ENCODE assay signal across 8 mouse cellular contexts in genomic region chr7:13038621-13039169, GRCm38 (mm10). TPM values are rescaled to one million over a fixed set of nuclear protein-coding genes. Genes with fewer than 3 reads are reported as not detected.
DNase-seq lines count a peak whose midpoint lies in the region; ATAC-seq and TF ChIP-seq lines count a peak whose summit lies in the region.

No protein-coding gene starts in this region.

- 1% methylated on average over 15 of the region's 15 CpGs for WGBS in cerebellum, adult 2 months
- WGBS in limb, embryonic 14.5 days = 21% methylated on average over 15 of the region's 15 CpGs
- WGBS in neural tube, embryonic 12.5 days = 24% methylated on average over 15 of the region's 15 CpGs

- peak overlapping the region; percentile 82 for H3K9ac ChIP-seq in limb, embryonic 14.5 days (ENCODE audit: low read depth, low read length, severe bottlenecking)
- peak overlapping the region; percentile 93 for H3K9ac ChIP-seq in neural tube, embryonic 12.5 days

- H3K27me3 ChIP-seq in cerebellum, adult 2 months (ENCODE audit: control insufficient read depth, insufficient read depth, low read length) = no peaks in the 10 kb centered on the region
- peaks cover 16% of the 10 kb centered on the region for H3K27me3 ChIP-seq in limb, embryonic 14.5 days (ENCODE audit: control insufficient read depth, insufficient read depth, low read length)
- H3K27me3 ChIP-seq in neural tube, embryonic 12.5 days (replicated peaks) = peaks cover 26% of the 10 kb centered on the region

- peaks cover 16% of the 10 kb centered on the region for H3K4me1 ChIP-seq in cerebellum, adult 2 months (ENCODE audit: control insufficient read depth, insufficient read depth, low read length)
- H3K4me1 ChIP-seq in limb, embryonic 14.5 days (ENCODE audit: control insufficient read depth, insufficient read depth, low read length) = peaks cover 23% of the 10 kb centered on the region
- H3K4me1 ChIP-seq in neural tube, embryonic 12.5 days = peaks cover 34% of the 10 kb centered on the region

- peak; percentile 17 to 38; a peak in 3 of 4 replicates for ATAC-seq in hematopoietic stem cell, adult 5-6 weeks (replicated peaks in 1 of 2; ENCODE audit: insufficient read depth in 1 of 2, low FRiP score in 2 of 2, low TSS enrichment in 1 of 2, low read depth in 1 of 2, poor library complexity in 2 of 2, severe bottlenecking in 2 of 2)
- ATAC-seq in limb, embryonic 14.5 days (ENCODE audit: low FRiP score, low read depth) = no peak
- no peak for ATAC-seq in neural tube, embryonic 12.5 days (ENCODE audit: low FRiP score, low read depth)

- no peak for DNase-seq in cerebellum, adult 2 months
- DNase-seq in cerebellum, adult 9-10 months = no peak
- DNase-seq in NIH3T3 (ENCODE audit: low read depth) = peak; percentile 79
- DNase-seq in limb, embryonic 14.5 days (ENCODE audit: low spot score) = peak; percentile 32
- no peak for DNase-seq in urinary bladder, postnatal 25 days (ENCODE audit: low spot score)
- no peak for DNase-seq in embryo, embryonic 10.5 days (ENCODE audit: low spot score)

- TF ChIP-seq POLR2A in cerebellum, adult 2 months (IDR thresholded peaks at IDR 0.05; ENCODE audit: borderline replicate concordance, insufficient read depth, low read length) = no peak
- TF ChIP-seq POLR2A in limb, embryonic 14.5 days (IDR thresholded peaks at IDR 0.05; ENCODE audit: borderline replicate concordance, extremely low read depth, insufficient read depth, insufficient read length) = no peak

- H3K4me2 ChIP-seq in limb, embryonic 14.5 days (replicated peaks; ENCODE audit: low read depth, low read length, severe bottlenecking) = peak overlapping the region; percentile 79
- peak overlapping the region; percentile 88 for H3K4me2 ChIP-seq in neural tube, embryonic 12.5 days (replicated peaks)

- peaks cover 20% of the 10 kb centered on the region for H3K36me3 ChIP-seq in limb, embryonic 14.5 days (ENCODE audit: control insufficient read depth, insufficient read depth, low read length)
- peaks cover 16% of the 10 kb centered on the region for H3K36me3 ChIP-seq in neural tube, embryonic 12.5 days

- no peaks in the 10 kb centered on the region for H3K9me3 ChIP-seq in limb, embryonic 14.5 days (ENCODE audit: control insufficient read depth, low read length)
- no peaks in the 10 kb centered on the region for H3K9me3 ChIP-seq in neural tube, embryonic 12.5 days

- peak overlapping the region; percentile 88 for H3K4me3 ChIP-seq in cerebellum, adult 2 months (replicated peaks; ENCODE audit: insufficient read depth, low read depth, low read length)
- peak overlapping the region; percentile 59 for H3K4me3 ChIP-seq in limb, embryonic 14.5 days (replicated peaks; ENCODE audit: low read length)
- H3K4me3 ChIP-seq in neural tube, embryonic 12.5 days = peak overlapping the region; percentile 78

- TF ChIP-seq CTCF in cerebellum, adult 2 months (IDR thresholded peaks at IDR 0.05; ENCODE audit: borderline replicate concordance, insufficient read depth, low read depth, low read length) = no peak

- peak overlapping the region; percentile 99 for H3K27ac ChIP-seq in cerebellum, adult 2 months (ENCODE audit: insufficient read depth, low read length)
- peak overlapping the region; percentile 98 for H3K27ac ChIP-seq in limb, embryonic 14.5 days (replicated peaks; ENCODE audit: low read depth, low read length)
- H3K27ac ChIP-seq in neural tube, embryonic 12.5 days = peak overlapping the region; percentile 99; the same call in 1 of the 2 replicates

RNA-seq across cellular contexts. Expression of gene Ube2m, which starts 0.6 kb away (rescaled TPM):
- 376 and 405 TPM in 2 replicates for polyA plus RNA-seq in cerebellum, adult 2 months (2012; rRNA removed)
- total RNA-seq in hematopoietic stem cell, adult 5-6 weeks (2017) = 124 and 146 TPM in 2 replicates
- polyA plus RNA-seq in limb, embryonic 14.5 days (2012; rRNA removed) = 294 and 308 TPM in 2 replicates
- 159 and 165 TPM in 2 replicates for polyA plus RNA-seq in limb, embryonic 14.5 days (2014; fragmentation: Nextera tagmentation; extraction: Ambion mirVana)
- polyA plus RNA-seq in neural tube, embryonic 12.5 days (2016; fragmentation: Nextera tagmentation; extraction: Ambion mirVana) = 206 and 215 TPM in 2 replicates

RNA-seq across cellular contexts. Expression of gene Chmp2a, which starts 4.1 kb away (rescaled TPM):
- 258 and 264 TPM in 2 replicates for polyA plus RNA-seq in cerebellum, adult 2 months (2012; rRNA removed)
- 165 and 183 TPM in 2 replicates for total RNA-seq in hematopoietic stem cell, adult 5-6 weeks (2017)
- 97.3 and 151 TPM in 2 replicates for polyA plus RNA-seq in limb, embryonic 14.5 days (2012; rRNA removed)
- polyA plus RNA-seq in limb, embryonic 14.5 days (2014; fragmentation: Nextera tagmentation; extraction: Ambion mirVana) = 164 TPM in 2 replicates
- polyA plus RNA-seq in neural tube, embryonic 12.5 days (2016; fragmentation: Nextera tagmentation; extraction: Ambion mirVana) = 150 and 151 TPM in 2 replicates

RNA-seq across cellular contexts. Expression of gene Mzf1, which starts 15.9 kb away (rescaled TPM):
- 4.6 TPM in 2 replicates for polyA plus RNA-seq in cerebellum, adult 2 months (2012; rRNA removed)
- 0.81 and 1.2 TPM in 2 replicates for total RNA-seq in hematopoietic stem cell, adult 5-6 weeks (2017)
- polyA plus RNA-seq in limb, embryonic 14.5 days (2012; rRNA removed) = 5.3 and 7.1 TPM in 2 replicates
- 1.9 and 2.5 TPM in 2 replicates for polyA plus RNA-seq in limb, embryonic 14.5 days (2014; fragmentation: Nextera tagmentation; extraction: Ambion mirVana)
- polyA plus RNA-seq in neural tube, embryonic 12.5 days (2016; fragmentation: Nextera tagmentation; extraction: Ambion mirVana) = 4.8 and 4.9 TPM in 2 replicates

RNA-seq across cellular contexts. Expression of gene Zbtb45, which starts 28.9 kb away (rescaled TPM):
- polyA plus RNA-seq in cerebellum, adult 2 months (2012; rRNA removed) = 31.9 and 33.5 TPM in 2 replicates
- total RNA-seq in hematopoietic stem cell, adult 5-6 weeks (2017) = 5.4 and 6.9 TPM in 2 replicates
- polyA plus RNA-seq in limb, embryonic 14.5 days (2012; rRNA removed) = 29.3 and 46.7 TPM in 2 replicates
- polyA plus RNA-seq in limb, embryonic 14.5 days (2014; fragmentation: Nextera tagmentation; extraction: Ambion mirVana) = 25.5 and 25.8 TPM in 2 replicates
- 31.8 and 39.9 TPM in 2 replicates for polyA plus RNA-seq in neural tube, embryonic 12.5 days (2016; fragmentation: Nextera tagmentation; extraction: Ambion mirVana)

RNA-seq across cellular contexts. Expression of gene Trim28, which starts 39.8 kb away (rescaled TPM):
- polyA plus RNA-seq in cerebellum, adult 2 months (2012; rRNA removed) = 250 and 266 TPM in 2 replicates
- 478 and 595 TPM in 2 replicates for total RNA-seq in hematopoietic stem cell, adult 5-6 weeks (2017)
- 610 and 816 TPM in 2 replicates for polyA plus RNA-seq in limb, embryonic 14.5 days (2012; rRNA removed)
- 408 and 456 TPM in 2 replicates for polyA plus RNA-seq in limb, embryonic 14.5 days (2014; fragmentation: Nextera tagmentation; extraction: Ambion mirVana)
- 382 and 393 TPM in 2 replicates for polyA plus RNA-seq in neural tube, embryonic 12.5 days (2016; fragmentation: Nextera tagmentation; extraction: Ambion mirVana)

Comparison
In these comparisons a context has a peak if more than half of its experiments do, and no peak if none do; other contexts are left out.
1. DNase-seq: peak in NIH3T3 (single experiment) and limb, embryonic 14.5 days (single experiment); none in cerebellum, adult 2 months (0 of 2), cerebellum, adult 9-10 months (single experiment), urinary bladder, postnatal 25 days (single experiment) and embryo, embryonic 10.5 days (single experiment).
2. ATAC-seq: peak in hematopoietic stem cell, adult 5-6 weeks (2 of 2); none in limb, embryonic 14.5 days (single experiment) and neural tube, embryonic 12.5 days (single experiment).
3. Peak in every context shown above with its lines, with median percentiles within 50 percentile points of each other: H3K27ac ChIP-seq and H3K4me3 ChIP-seq.